Mouse (Mus musculus) lung, adult 2 months (tissue): ENCODE measurements around the gene Kcnk16. TPM values are rescaled to one million over a fixed set of nuclear protein-coding genes. Genes with fewer than 3 reads are reported as not detected.

Experiments
- DNase-seq: peaks from one replicate; pipeline ENCODE4 v3.0.0; 2022
- H3K4me1 ChIP-seq: fragments of 200-500 bp; 2 replicates; pipeline ENCODE4 v1.6.1; 2011; ENCODE audit warnings: low read length; ENCODE audit not compliant: control insufficient read depth, insufficient read depth
- H3K4me3 ChIP-seq: fragments of 200-500 bp; replicated peaks from 2 replicates; pipeline ENCODE3; 2011; ENCODE audit warnings: low read depth, mild to moderate bottlenecking, control low read depth, low read length; ENCODE audit errors: extremely low read depth
- CTCF ChIP-seq: fragments of 200-500 bp; IDR thresholded peaks from 2 replicates; pipeline ENCODE4 v1.5.1; 2011; ENCODE audit warnings: mild to moderate bottlenecking, low read length, control low read depth; ENCODE audit not compliant: insufficient read depth
- POLR2A ChIP-seq: fragments of 200-500 bp; IDR thresholded peaks from 2 replicates; pipeline ENCODE4 v1.6.1; 2011; ENCODE audit warnings: low read depth, mild to moderate bottlenecking, control low read depth, low read length, borderline replicate concordance; ENCODE audit errors: extremely low read depth
- WGBS: fragments of 180-500 bp; shearing (Covaris S2); methylation state at CpG from one replicate; pipeline ENCODE4 v1.1.7; 2018; 5-methylcytosine and 5-hydroxymethylcytosine counted together
- polyA plus RNA-seq: library from polyadenylated mRNA; depleted of rRNA; stranded (reverse); fragments of >200 nt; gene quantifications from 2 replicates; pipeline ENCODE4 v1.2.3, GENCODE M21; 2012

The Kcnk16 gene
- polyA plus RNA-seq, 1 experiment: not detected

DNA sequence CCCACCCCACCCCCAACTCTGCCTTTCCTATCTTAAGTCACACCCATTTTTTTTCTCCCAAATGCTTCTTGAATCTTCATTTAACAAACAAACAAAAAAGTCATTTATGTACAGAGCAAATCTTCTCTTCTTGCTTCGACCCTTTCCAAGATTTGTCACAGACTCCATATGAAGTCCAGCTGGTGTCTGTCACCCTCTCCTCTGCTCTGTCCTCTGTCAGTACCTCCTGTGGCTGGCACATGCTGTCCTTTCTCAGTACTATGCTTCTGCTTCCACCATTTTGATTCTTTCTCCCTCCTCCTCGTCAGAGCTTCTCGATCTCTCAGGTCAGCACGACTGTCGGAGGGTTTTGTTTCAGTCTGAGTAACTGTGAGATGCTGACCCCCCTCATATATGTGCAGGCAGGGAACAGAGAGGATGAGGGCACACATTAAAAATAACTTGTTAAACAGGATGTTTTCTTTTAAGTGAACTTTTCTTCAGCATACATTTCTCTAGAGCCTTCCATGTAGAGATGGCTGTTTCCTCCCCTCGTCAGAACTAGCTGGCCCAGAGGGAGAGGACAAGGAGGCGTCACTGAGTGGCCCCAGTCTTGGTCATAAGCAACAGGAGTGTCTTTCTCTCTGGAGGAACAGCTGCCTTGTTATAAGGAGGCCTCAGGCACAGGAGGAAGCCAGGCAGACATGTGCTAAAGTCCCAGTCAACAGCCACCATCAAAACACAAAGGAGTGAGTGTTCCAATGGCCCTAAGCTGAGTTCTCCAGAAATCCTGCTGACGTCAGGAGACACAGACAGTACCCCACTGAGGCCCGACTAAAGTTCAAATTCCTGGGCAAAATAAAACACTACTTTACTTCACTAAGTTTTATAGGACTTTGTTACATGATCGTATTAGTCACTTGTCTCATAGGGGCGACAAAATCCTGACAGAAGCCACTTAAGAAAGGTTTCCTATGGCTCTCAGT, 35.7 kb downstream of the Kcnk16 start:
- whole genome bisulfite sequencing: 60% methylated on average over 11 of the region's 11 CpGs
- TF ChIP-seq POLR2A: no peak
- TF ChIP-seq CTCF: no peak
- no peak for DNase-seq

DNA sequence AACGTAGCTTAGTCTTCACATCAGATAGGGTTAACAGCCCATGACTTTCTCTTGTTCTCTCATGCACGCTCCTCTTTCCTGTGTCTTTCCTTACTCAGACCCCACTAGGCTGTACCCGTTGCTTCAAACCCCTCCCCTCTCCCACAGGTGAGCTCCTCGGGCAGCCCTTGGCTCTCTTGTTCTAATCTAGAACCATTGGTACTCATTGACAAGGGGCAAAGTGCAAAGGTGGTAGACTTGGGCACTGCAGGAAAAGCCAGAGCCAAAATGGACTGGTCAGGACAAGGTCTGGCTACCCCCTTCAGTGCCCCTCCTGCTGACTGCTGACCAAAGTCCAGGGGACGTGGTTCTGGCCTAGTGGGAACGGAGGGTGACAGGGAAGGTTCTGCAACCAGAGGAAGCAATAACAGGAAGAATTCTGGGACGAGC, 38.9 kb downstream of the Kcnk16 start:
- no peaks in the 10 kb centered on the region for H3K4me1 ChIP-seq
- no peak for TF ChIP-seq POLR2A
- TF ChIP-seq CTCF: no peak
- 77% methylated on average over 7 of the region's 7 CpGs for WGBS
- H3K4me3 ChIP-seq: no peak overlapping the region
- DNase-seq: no peak

More for the DNA sequence above, 35.7 kb downstream of the Kcnk16 start:
- no peaks in the 10 kb centered on the region for H3K4me1 ChIP-seq
- no peak overlapping the region for H3K4me3 ChIP-seq

DNA sequence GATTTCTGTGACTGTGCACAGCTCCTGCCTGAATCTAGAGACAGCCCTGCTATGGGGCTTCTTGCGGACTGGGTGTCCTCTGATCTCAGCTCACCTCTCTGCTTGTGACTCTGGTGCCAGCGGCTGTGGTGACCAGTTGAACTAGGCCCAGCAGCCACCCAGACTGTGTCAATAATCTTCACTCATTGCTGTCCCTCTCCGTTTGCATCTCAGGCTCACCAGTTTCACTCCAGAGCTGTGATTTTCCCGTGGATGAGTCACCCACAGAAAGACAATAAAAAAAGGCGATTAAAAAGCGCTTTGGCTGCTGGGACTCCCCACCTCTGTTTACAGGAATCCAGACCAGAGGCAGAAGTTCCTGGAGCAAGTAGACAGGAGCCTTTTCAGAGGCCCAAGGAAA, 39.6 kb downstream of the Kcnk16 start:
- TF ChIP-seq POLR2A: no peak
- TF ChIP-seq CTCF: no peak
- WGBS: 66% methylated on average over 6 of the region's 6 CpGs
- no peaks in the 10 kb centered on the region for H3K4me1 ChIP-seq
- H3K4me3 ChIP-seq: no peak overlapping the region
- no peak for DNase-seq

DNA sequence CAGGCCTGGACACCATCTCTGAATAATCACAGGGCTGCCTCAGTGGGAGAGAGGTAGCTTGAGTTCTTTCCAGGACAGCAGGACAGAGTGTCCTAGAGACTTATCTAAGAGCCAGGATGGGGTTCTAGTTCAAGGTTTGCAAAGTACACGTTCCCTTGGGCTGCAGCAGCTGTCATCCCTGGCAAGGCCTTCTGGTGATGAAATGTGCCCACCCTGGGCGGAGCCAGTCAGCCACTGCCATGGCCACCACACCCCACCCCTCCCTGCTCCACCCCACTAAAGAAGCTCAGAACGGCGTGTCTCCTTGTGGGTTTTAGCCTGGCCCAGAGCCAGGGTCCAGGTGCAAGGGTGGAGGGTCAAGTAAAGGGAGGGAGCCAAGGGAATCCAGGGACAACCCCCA, 40.7 kb downstream of the Kcnk16 start:
- WGBS: 57% methylated on average over 4 of the region's 4 CpGs
- Histone ChIP-seq H3K4me3 (no peak overlapping the region), H3K4me1 (no peaks in the 10 kb centered on the region)
- DNase-seq: no peak
- TF ChIP-seq POLR2A (no peak), CTCF (no peak)

DNA sequence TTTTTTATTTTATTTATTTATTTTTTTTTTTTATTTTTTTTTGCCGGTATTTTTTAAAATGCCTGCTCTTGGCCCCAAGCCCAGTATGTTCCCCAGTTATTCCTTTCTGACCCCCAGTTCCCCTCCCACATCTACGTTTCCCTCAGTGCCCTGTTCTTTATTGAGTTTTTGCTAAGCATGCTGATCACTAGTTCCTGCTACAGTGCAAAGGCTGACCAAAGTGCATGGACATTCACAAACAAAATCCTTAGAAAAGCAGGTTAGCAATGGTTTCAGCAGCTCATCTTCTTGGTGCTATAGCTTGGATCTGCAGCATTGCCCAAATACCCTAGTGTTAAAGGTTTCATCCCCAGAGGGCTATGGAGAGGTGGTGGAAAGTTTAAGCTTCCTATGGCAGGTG, 42.0 kb downstream of the Kcnk16 start:
- 49% methylated on average over 2 of the region's 2 CpGs for WGBS
- DNase-seq: no peak
- TF ChIP-seq CTCF (no peak), POLR2A (no peak)
- no peak overlapping the region for H3K4me3 ChIP-seq
- no peaks in the 10 kb centered on the region for H3K4me1 ChIP-seq

DNA sequence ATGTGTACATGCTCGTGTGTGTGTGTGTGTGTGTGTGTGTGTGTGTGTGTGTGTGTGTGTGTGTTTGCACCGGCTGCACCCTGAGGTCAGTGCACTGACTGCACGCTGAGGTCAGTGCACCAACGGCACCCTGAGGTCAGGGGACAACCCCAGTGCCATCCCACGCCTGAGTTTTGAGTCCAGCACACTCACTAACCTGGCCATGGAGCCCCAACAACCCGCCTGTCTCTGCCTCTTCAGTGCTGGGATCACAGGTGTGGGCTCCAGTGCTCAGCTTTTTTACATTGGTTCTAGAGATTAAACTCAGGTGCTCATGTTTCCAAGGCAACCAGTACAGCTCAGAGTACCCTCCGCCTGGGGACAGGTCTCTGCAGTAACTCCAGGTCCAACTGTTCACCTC, 42.5 kb downstream of the Kcnk16 start:
- no peak for TF ChIP-seq CTCF
- no peak for TF ChIP-seq POLR2A
- Histone ChIP-seq H3K4me1 (no peaks in the 10 kb centered on the region), H3K4me3 (no peak overlapping the region)
- no peak for DNase-seq
- WGBS: 49% methylated on average over 7 of the region's 7 CpGs

DNA sequence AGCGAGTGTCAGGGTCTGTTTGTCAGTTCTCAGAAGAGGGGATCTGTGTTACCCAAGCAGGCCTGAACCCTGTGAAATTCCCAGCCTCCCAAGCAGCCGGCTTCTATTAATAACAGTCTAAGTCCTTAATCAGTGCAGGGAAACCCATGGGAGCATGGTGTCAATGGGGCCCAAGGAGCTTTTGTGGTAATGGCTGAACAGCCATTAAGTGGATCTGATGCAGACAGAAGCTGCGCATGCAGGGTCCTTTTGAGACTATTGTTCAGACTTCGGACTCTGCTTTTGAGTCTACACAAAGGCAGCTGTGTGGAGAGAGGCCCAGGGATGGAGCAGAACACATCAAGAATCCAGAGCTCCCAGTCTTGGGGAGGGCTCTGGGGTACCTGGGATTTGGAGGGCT, 43.5 kb downstream of the Kcnk16 start:
- H3K4me3 ChIP-seq: no peak overlapping the region
- 84% methylated on average over 4 of the region's 4 CpGs for WGBS
- TF ChIP-seq POLR2A (no peak), CTCF (no peak)
- no peak for DNase-seq
- no peaks in the 10 kb centered on the region for H3K4me1 ChIP-seq

DNA sequence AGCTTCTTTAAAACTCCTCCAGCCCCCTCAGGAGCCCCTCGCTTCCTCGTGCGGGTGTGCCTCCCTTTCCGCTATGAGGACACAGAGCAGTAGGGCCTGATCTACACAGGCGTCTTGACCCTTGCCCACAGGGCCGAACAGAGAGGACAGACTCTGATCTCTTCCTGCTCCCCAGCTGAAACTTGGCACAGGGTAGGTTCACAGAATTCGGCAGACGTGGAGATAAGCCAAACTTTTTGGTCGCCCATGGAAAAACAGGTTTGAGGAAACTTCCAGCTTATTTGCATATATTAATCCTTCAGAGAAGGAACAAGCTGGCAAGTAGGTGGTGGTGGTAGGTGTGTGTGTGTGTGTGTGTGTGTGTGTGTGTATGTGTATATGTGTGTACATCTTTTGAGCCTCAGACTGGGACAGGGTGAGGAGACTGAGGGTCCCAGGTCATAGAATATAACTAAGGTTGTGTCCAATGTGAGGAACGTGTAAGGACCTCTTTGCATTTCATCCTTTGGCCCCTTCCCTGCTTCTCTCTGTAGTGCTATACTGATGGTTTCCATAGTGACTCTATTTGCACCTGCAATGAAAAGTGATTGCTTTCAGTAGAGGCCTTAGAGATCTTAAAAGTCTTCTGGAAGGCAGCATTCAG, 44.3 kb downstream of the Kcnk16 start:
- no peak for TF ChIP-seq POLR2A
- no peak for TF ChIP-seq CTCF
- H3K4me1 ChIP-seq: no peaks in the 10 kb centered on the region
- WGBS: 40% methylated on average over 10 of the region's 10 CpGs
- no peak for DNase-seq
- H3K4me3 ChIP-seq: no peak overlapping the region

DNA sequence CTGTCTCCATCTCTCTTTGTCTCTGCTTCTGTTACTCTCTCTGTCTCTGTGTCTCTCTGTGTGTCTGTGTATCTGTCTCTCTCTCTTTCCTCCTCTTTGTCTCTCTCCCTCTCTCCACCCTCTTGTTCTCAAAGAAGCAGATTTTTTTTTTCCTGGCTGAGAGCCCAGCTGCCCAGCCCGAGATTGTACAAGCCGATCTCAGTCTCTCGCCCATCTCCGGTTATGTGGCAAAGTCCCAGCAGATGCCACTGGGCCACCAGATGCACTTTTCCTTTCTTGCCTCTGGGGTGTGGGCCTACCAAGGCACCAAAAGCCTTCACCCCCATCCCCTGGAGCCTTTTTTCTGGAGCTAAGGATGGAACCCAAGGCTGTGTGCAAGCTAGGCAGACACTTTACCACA, 44.8 kb downstream of the Kcnk16 start:
- 11% methylated on average over 4 of the region's 4 CpGs for WGBS
- no peak overlapping the region for H3K4me3 ChIP-seq
- no peak for DNase-seq
- no peak for TF ChIP-seq POLR2A
- TF ChIP-seq CTCF: no peak
- H3K4me1 ChIP-seq: no peaks in the 10 kb centered on the region
